Mouse (Mus musculus) right cerebral cortex, postnatal 14 days (tissue): ENCODE results near the gene Mlxipl.

Source experiments
- DNase-seq: peaks from one replicate; pipeline ENCODE4 v3.0.0; 2022

Mlxipl gene

GRCm38 (mm10) chr5:135148715-135149052, 59.0 kb downstream of the Mlxipl start:
- DNase-seq, result no peak

GRCm38 (mm10) chr5:135149053-135149819, 59.5 kb downstream of the Mlxipl start, which contains the start of gene Tbl2:
Gene Tbl2, plus strand, starts transcription at chr5:135149657.
- peak; percentile 97 for DNase-seq

DNA sequence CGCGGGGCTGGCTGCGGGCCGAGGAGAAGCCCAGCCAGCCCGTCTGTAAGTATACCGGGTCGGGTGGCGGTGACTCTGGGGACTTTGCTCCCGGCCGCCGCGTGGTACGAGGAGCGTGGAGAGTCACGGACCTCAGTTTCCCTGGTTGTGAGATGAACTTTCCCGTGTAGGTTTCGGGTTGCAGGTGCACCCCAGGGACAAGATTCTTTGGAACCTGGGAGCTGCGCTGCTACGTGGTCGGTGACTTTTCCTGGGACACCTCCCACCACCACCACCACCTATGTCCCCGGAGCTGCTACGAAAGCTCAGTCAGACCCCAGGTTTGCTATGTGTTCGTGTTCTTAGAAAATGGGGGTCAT, 60.1 kb downstream of the Mlxipl start:
- DNase-seq, result no peak

- DNase-seq, result no peak
These were observed 66.8 kb downstream of the Mlxipl start for GRCm38 (mm10) chr5:135156496-135156895.

GRCm38 (mm10) chr5:135161221-135161620, 71.5 kb downstream of the Mlxipl start:
- no peak for DNase-seq

GRCm38 (mm10) chr5:135161650-135162049, 72.0 kb downstream of the Mlxipl start:
- no peak for DNase-seq

- DNase-seq, result no peak
These were observed 72.7 kb downstream of the Mlxipl start for GRCm38 (mm10) chr5:135162361-135162760.

DNA sequence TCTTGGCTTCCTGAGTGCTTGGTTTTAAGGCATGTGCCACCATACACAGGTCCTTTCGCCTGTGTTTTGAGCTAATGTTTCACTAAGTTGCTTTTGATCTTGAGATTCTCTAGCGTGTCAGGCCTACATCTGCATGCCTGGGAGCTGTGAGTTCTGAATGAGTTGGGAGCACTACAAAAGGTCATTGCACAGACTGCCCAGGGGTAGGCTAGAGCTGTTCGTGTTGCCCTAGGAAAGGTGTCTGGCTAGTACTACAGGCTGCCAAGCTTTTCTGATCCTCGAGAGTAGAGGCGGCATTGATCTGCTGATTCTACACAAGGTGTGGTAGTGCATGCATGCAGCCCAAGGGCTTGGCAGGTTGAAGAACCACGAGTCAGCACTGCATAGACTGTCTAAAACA, 73.1 kb downstream of the Mlxipl start:
- DNase-seq, result no peak

- no peak for DNase-seq
These were observed 77.2 kb downstream of the Mlxipl start for GRCm38 (mm10) chr5:135166909-135167308.

- DNase-seq, result no peak
These were observed 77.8 kb downstream of the Mlxipl start for GRCm38 (mm10) chr5:135167469-135167868.

GRCm38 (mm10) chr5:135168063-135169062, 78.7 kb downstream of the Mlxipl start, which contains the start of gene Bcl7b:
Gene Bcl7b, plus strand, starts transcription at chr5:135168283.
- DNase-seq, result peak; percentile 96

GRCm38 (mm10) chr5:135169479-135169878, 79.8 kb downstream of the Mlxipl start:
- no peak for DNase-seq

- DNase-seq, result no peak
These were observed 82.1 kb downstream of the Mlxipl start for GRCm38 (mm10) chr5:135171688-135172220.

GRCm38 (mm10) chr5:135172986-135173385, 83.3 kb downstream of the Mlxipl start:
- no peak for DNase-seq

- no peak for DNase-seq
These were observed 85.4 kb downstream of the Mlxipl start for GRCm38 (mm10) chr5:135175086-135175485.

- no peak for DNase-seq
These were observed 88.8 kb downstream of the Mlxipl start for GRCm38 (mm10) chr5:135178523-135178922.

GRCm38 (mm10) chr5:135178996-135179395, 89.3 kb downstream of the Mlxipl start:
- no peak for DNase-seq

GRCm38 (mm10) chr5:135179616-135180015, 89.9 kb downstream of the Mlxipl start:
- no peak for DNase-seq

DNA sequence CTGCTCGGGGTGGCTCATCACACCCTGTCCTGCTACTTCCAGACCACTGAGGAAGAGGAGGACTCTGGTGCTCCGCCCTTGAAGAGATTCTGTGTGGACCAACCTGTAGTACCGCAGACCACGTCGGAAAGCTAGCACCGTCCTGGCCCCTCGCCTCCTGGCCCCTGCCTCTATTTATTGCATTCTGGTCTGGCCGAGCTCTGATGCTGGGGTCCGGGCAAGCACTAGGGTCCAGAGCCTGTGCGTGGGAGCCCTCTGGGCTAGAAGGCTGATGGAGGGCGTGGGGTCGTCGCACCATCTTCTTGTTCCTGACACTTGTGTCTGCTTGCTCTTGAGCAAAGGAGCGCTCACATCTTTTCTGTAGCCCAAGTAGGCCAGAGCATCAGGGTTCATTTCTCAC, 91.1 kb downstream of the Mlxipl start:
- DNase-seq, result no peak

DNA sequence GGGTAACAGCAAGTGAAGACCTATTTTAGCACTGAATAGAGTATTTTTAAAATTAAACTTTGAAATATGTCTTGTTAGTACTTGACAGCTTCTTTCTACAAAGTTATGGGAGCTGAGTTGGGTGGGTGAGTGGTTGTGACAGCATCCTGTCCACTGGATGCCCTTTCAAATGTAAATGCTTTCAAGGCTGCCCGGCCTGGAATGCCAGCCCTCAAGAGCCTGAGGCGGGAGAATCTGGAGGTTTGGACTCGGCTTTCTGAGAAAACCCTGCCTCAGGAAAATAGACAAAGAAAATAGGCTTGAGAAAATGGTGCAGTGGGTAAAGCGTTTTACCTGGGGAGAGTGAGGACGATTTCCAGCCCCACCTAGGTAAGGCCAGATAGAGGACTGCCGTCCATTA, 92.1 kb downstream of the Mlxipl start:
- no peak for DNase-seq

DNA sequence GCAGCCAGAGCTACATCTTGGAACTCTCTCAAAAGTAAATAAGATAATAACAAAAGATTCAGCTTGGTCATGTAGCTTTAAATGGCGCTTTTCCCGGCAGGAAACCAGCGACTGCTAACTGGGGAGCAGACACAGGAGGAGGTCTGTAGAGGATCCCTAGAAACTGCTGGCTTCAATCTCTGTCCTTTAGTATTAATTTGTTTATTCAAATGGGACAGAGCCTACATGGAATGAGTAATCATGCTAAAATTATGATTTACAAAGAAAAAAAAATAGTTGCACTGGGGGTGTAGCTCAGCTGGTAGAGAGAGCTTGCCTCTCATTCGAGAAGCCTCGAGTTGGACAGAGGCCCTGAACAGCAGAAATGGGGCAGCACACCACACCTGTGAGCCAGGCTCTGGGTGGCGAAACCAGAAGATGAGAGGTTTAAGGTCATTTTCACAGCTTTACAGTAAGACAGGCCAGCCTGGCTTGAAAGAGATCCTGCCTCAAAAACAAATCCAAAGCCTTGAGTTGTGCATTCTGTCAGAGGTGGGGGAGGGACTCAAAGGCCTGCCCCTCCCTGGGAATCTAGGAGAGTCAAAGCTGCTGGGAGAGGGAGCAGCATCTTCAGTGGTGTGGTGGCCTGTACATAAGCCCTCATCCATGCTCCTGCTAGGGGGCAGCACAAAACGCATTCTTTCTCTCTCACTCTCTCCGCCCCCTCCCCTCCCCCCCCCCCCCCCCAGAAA, 93.6 kb downstream of the Mlxipl start:
- no peak for DNase-seq

DNA sequence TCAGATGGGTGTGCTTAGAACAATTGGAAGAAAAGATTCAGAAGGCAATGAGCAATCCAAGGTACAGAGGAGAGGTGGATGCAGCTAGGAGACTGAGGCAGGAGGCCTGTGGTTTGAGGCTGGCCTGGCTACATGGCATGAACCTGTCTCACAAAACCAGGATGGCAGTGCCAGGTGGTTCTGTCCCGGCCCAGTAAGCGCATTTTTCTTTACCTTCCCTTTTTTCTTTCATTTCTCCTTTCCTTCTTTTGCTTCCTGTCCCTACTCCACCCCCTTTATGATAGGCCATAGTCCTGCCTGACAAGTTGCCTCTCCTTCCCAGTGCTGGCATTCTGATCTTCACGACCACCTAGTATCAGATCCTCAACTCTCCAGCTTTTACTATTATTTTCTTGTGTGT, 95.3 kb downstream of the Mlxipl start:
- no peak for DNase-seq

DNA sequence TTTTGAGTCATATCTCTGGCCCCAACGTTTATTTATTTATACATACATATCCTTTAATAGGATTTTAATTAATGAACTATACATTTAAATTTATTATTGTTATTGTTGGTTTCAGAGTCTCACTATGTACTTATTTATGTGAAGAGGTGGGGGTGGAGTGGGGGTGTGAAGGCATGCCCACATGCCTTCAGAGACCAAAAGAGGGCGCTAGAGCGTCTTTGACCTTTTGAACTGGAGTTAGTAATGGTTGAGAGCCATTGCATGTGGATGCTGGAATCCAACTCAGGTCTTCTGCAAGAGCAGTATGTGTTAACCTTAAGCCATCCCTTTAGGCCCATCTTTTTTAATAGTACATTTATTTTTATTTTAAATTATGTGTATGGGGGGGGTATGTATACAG, 95.9 kb downstream of the Mlxipl start:
- DNase-seq, result no peak
